Mouse (Mus musculus) heart, adult 2 months (tissue): Measurements from ENCODE around the gene Pde4d. TPM values are rescaled to one million over a fixed set of nuclear protein-coding genes. Genes with fewer than 3 reads are reported as not detected.

Experiments used
- DNase-seq, 2 experiments: peaks; one replicate each; pipeline ENCODE4 v3.0.0; 2021
- H3K27ac ChIP-seq: fragments of 200-600 bp; 2 replicates; pipeline ENCODE4 v1.8.1; 2022
- H3K27me3 ChIP-seq: fragments of 200-500 bp; 2 replicates; pipeline ENCODE4 v1.6.1; 2012; ENCODE audit warnings: mild to moderate bottlenecking, low read length, inconsistent platforms, mixed read lengths; ENCODE audit not compliant: control insufficient read depth, insufficient read depth
- H3K36me3 ChIP-seq: fragments of 200-500 bp; 2 replicates; pipeline ENCODE4 v1.6.1; 2012; ENCODE audit warnings: low read length, inconsistent platforms; ENCODE audit not compliant: control insufficient read depth, insufficient read depth
- H3K4me1 ChIP-seq: fragments of 200-500 bp; 2 replicates; pipeline ENCODE4 v1.6.1; 2011; ENCODE audit warnings: low read length; ENCODE audit not compliant: control insufficient read depth, insufficient read depth
- H3K4me3 ChIP-seq: fragments of 200-600 bp; 2 replicates; pipeline ENCODE4 v1.8.1; 2022
- H3K79me2 ChIP-seq: fragments of 200-500 bp; replicated peaks from 2 replicates; pipeline ENCODE4 v1.6.1; 2012; ENCODE audit warnings: mild to moderate bottlenecking, inconsistent platforms, low read length, moderate library complexity, mixed read lengths; ENCODE audit not compliant: control insufficient read depth, insufficient read depth
- H3K9ac ChIP-seq: fragments of 200-500 bp; 2 replicates; pipeline ENCODE4 v1.6.1; 2012; ENCODE audit warnings: low read depth, mild to moderate bottlenecking, control low read depth, inconsistent platforms, low read length, mixed read lengths
- CTCF ChIP-seq: fragments of 200-600 bp; IDR thresholded peaks from 2 replicates; pipeline ENCODE4 v1.8.1; 2022; ENCODE audit warnings: antibody characterized with exemption, mild to moderate bottlenecking, moderate library complexity
- EP300 ChIP-seq: fragments of 200-500 bp; IDR thresholded peaks from 2 replicates; pipeline ENCODE4 v1.6.1; 2011; ENCODE audit warnings: low read depth, low read length, control low read depth; ENCODE audit not compliant: insufficient read depth
- POLR2A ChIP-seq: fragments of 200-500 bp; IDR thresholded peaks from 2 replicates; pipeline ENCODE4 v1.6.1; 2011; ENCODE audit warnings: mild to moderate bottlenecking, low read depth, low read length, control low read depth; ENCODE audit not compliant: insufficient read depth
- WGBS: fragments of 180-500 bp; shearing (Covaris S2); methylation state at CpG from one replicate; pipeline ENCODE4 v1.1.7; 2018; 5-methylcytosine and 5-hydroxymethylcytosine counted together
- intact Hi-C: fragments of 180-260 bp; cut with DNase I; formaldehyde crosslinking; loops from one replicate; pipeline ENCODE4 v1.15.1; 2025
- polyA plus RNA-seq: library from polyadenylated mRNA; depleted of rRNA; stranded (reverse); fragments of >200 nt; gene quantifications from 2 replicates; pipeline ENCODE4 v1.2.3, GENCODE M21; 2012
- total RNA-seq, 2 experiments: library from RNA; stranded (reverse); gene quantifications; 2 replicates each; pipeline ENCODE4 v1.2.3; 2021

The Pde4d gene
- total and polyA plus RNA-seq, 3 experiments = 11.5 to 40.1 (median 38.1) TPM

- H3K9ac ChIP-seq = no peak overlapping the region
- WGBS = 2% methylated on average over 8 of the region's 8 CpGs
- no peaks in the 10 kb centered on the region for H3K4me1 ChIP-seq
- intact Hi-C loops = no loop called here
- no peaks in the 10 kb centered on the region for H3K79me2 ChIP-seq
- DNase-seq = peak; percentile 16 to 23
- no peak overlapping the region for H3K27ac ChIP-seq
- no peak overlapping the region for H3K4me3 ChIP-seq
- H3K27me3 ChIP-seq = peaks cover 4% of the 10 kb centered on the region
- TF ChIP-seq CTCF (no peak), EP300 (no peak), POLR2A (no peak)
- no peaks in the 10 kb centered on the region for H3K36me3 ChIP-seq
Measured at GRCm38 (mm10) chr13:109116004-109116341, 666.2 kb downstream of the Pde4d start.

- TF ChIP-seq EP300 (no peak), CTCF (peak; percentile 40)
- WGBS = under 1% methylated on average over 54 of the region's 63 CpGs
- Histone ChIP-seq H3K79me2 (no peaks in the 10 kb centered on the region), H3K9ac (no peak overlapping the region), H3K4me1 (no peaks in the 10 kb centered on the region), H3K27me3 (peaks cover 4% of the 10 kb centered on the region), H3K27ac (no peak overlapping the region), H3K36me3 (no peaks in the 10 kb centered on the region), H3K4me3 (peak overlapping the region; percentile 20; the same call in 1 of the 2 replicates)
- no peak for DNase-seq
- intact Hi-C loops = no loop called here
Measured at GRCm38 (mm10) chr13:109116342-109117201, 666.8 kb downstream of the Pde4d start.

GRCm38 (mm10) chr13:109117210-109117791, 667.6 kb downstream of the Pde4d start:
- Histone ChIP-seq H3K4me3 (no peak overlapping the region), H3K36me3 (no peaks in the 10 kb centered on the region), H3K79me2 (no peaks in the 10 kb centered on the region), H3K4me1 (no peaks in the 10 kb centered on the region), H3K9ac (no peak overlapping the region), H3K27ac (no peak overlapping the region), H3K27me3 (peaks cover 4% of the 10 kb centered on the region)
- 19% methylated on average over 14 of the region's 14 CpGs for WGBS
- no peak for DNase-seq
- intact Hi-C loops = no loop called here
- TF ChIP-seq POLR2A (no peak), CTCF (no peak), EP300 (no peak)

- WGBS = 80% methylated on average over 1 of the region's 1 CpGs
- Histone ChIP-seq H3K27ac (no peak overlapping the region), H3K27me3 (peaks cover 4% of the 10 kb centered on the region), H3K4me3 (no peak overlapping the region), H3K36me3 (no peaks in the 10 kb centered on the region), H3K79me2 (no peaks in the 10 kb centered on the region), H3K4me1 (no peaks in the 10 kb centered on the region), H3K9ac (no peak overlapping the region)
- intact Hi-C loops = no loop called here
- no peak for DNase-seq
- TF ChIP-seq EP300 = no peak
- TF ChIP-seq CTCF = no peak
- no peak for TF ChIP-seq POLR2A
Measured at GRCm38 (mm10) chr13:109118296-109118800, 668.6 kb downstream of the Pde4d start.

GRCm38 (mm10) chr13:109121867-109122266, 672.1 kb downstream of the Pde4d start:
- TF ChIP-seq EP300 = no peak
- no peaks in the 10 kb centered on the region for H3K4me1 ChIP-seq
- H3K36me3 ChIP-seq = no peaks in the 10 kb centered on the region
- H3K27me3 ChIP-seq = 0 out of 2 replicates have a peak, but pooled peaks cover 2% of the 10 kb centered on the region
- H3K79me2 ChIP-seq = no peaks in the 10 kb centered on the region
- intact Hi-C loops = no loop called here
- no peak overlapping the region for H3K9ac ChIP-seq
- no peak overlapping the region for H3K27ac ChIP-seq
- no peak overlapping the region for H3K4me3 ChIP-seq
- no peak for DNase-seq
- WGBS = 59% methylated on average over 3 of the region's 3 CpGs

GRCm38 (mm10) chr13:109136405-109136804, 686.7 kb downstream of the Pde4d start:
- 47% methylated on average over 4 of the region's 4 CpGs for WGBS
- intact Hi-C loops = no loop called here

More at GRCm38 (mm10) chr13:109136405-109136804, 686.7 kb downstream of the Pde4d start:
- Histone ChIP-seq H3K4me1 (no peaks in the 10 kb centered on the region), H3K27ac (no peak overlapping the region), H3K36me3 (no peaks in the 10 kb centered on the region), H3K27me3 (no peaks in the 10 kb centered on the region), H3K4me3 (no peak overlapping the region), H3K79me2 (no peaks in the 10 kb centered on the region), H3K9ac (no peak overlapping the region)
- TF ChIP-seq EP300 (no peak), CTCF (no peak), POLR2A (no peak)
- DNase-seq = no peak
